Mouse (Mus musculus) MEL-GATA-1-ER (cell line): ENCODE measurements around the gene Ndufb3.
"Not testable (repeated sequence)": the region's sequence is repeated elsewhere in the genome, so short reads cannot be mapped to it uniquely, and the experiment has no call there.

Source experiments
- DNase-seq: peaks from one replicate; pipeline ENCODE4 v3.0.0-alpha.2; 2012; ENCODE audit warnings: low read depth; ENCODE audit errors: extremely low read depth

The Ndufb3 gene

GRCm38 (mm10) chr1:58617076-58617475, 30.9 kb downstream of the Ndufb3 start:
- DNase-seq = no peak

GRCm38 (mm10) chr1:58617978-58618668, 31.9 kb downstream of the Ndufb3 start:
- peak; percentile 85 for DNase-seq

GRCm38 (mm10) chr1:58618766-58619165, 32.6 kb downstream of the Ndufb3 start:
- DNase-seq = peak; percentile 14

GRCm38 (mm10) chr1:58621251-58621650, 35.1 kb downstream of the Ndufb3 start:
- no peak for DNase-seq

GRCm38 (mm10) chr1:58621996-58622748, 36.0 kb downstream of the Ndufb3 start:
- no peak for DNase-seq

- not testable (repeated sequence) for DNase-seq
These were observed 42.7 kb downstream of the Ndufb3 start for GRCm38 (mm10) chr1:58628847-58629246.
